Mouse (Mus musculus) bone marrow, adult 2 months (tissue): Measurements from ENCODE around the gene Crmp1.

Source experiments
- CTCF ChIP-seq: fragments of 200-500 bp; IDR thresholded peaks from 2 replicates; pipeline ENCODE4 v1.5.1; 2011; ENCODE audit warnings: low read length, control low read depth; ENCODE audit not compliant: control insufficient read depth, insufficient read depth
- POLR2A ChIP-seq: fragments of 200-500 bp; IDR thresholded peaks from 2 replicates; pipeline ENCODE4 v1.6.1; 2011; ENCODE audit warnings: low read depth, mild to moderate bottlenecking, control low read depth, low read length, borderline replicate concordance; ENCODE audit not compliant: control insufficient read depth

DNA sequence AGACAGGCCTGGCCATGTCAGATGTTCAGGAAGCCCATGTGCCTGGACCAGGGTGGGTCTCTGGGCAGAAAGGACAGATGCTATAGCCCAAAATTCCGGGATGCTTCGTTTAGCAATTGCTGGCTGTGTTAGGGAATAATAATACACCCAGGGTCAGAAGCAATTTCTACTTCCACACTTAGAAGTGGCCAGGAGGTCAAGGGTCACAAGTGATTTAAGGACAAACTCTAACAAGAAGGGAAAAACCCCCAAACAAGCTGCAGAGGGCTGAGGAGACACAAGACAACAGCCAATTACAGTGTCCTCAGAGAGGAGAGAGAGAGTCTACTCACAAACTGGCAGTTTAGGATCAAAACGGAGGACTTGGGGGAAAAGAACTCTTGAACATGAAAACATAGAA is 93.3 kb downstream of the Crmp1 start:
- TF ChIP-seq CTCF, result no peak
- TF ChIP-seq POLR2A, result no peak
